Mouse (Mus musculus) liver, adult (tissue): ENCODE measurements at regions not wholly inside any gene's neighbourhood (a gene's known extent, or its start where the extent isn't known, plus 50 kb on each side); places are given as distances from the start of the nearest gene placed in this dataset.

Experiments
- GATA4 ChIP-seq: IDR thresholded peaks from 2 replicates; pipeline ENCODE4 v1.6.1; 2014; ENCODE audit warnings: mild to moderate bottlenecking, low read length; ENCODE audit not compliant: insufficient replicate concordance

- TF ChIP-seq GATA4, result no peak
Observed at GRCm38 (mm10) chr13:28432017-28432416, 174.7 kb downstream of the Gm11361 start.

GRCm38 (mm10) chr13:28426085-28426484 lies 168.8 kb downstream of the Gm11361 start:
- no peak for TF ChIP-seq GATA4

DNA sequence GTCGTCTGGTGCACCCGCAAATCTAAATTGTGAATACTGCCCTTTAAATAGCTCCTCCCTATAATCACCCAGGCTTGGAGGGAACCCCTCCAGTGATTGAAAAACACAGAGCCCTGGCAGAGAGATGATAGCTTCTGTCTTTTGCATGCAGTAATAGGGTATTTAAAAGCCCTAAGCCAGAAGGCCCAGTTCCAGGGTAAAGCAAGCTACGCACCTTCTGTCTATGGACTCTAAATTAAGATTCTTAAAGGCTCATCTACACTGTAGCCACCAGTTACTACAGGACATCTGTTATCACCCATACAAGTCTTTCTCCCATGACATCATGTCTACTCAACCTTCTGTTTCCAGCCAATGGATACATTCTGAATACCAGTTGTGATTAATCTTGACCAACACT lies 167.8 kb downstream of the Gm11361 start:
- TF ChIP-seq GATA4, result no peak

- no peak for TF ChIP-seq GATA4
Observed at GRCm38 (mm10) chr13:28424446-28425059, 167.2 kb downstream of the Gm11361 start.

DNA sequence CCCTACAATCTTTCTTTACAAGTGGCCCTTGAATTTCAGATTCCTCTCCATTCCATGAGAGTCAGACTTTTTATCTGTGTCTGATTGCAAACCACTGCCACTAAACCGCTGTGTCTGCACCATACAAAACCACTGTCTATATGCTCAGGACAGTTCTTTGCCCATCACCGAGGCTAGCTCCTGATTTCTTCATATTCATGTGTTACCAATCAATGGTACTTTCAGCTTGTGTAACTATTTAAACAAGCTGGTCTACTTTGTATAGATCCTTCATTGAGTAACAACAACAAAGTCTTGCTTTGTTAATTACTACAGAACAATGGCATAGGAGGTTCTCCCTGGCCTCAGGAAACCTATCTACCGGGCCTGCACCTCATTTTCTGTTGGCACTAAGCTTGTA lies 164.0 kb downstream of the Gm11361 start:
- TF ChIP-seq GATA4, result no peak

DNA sequence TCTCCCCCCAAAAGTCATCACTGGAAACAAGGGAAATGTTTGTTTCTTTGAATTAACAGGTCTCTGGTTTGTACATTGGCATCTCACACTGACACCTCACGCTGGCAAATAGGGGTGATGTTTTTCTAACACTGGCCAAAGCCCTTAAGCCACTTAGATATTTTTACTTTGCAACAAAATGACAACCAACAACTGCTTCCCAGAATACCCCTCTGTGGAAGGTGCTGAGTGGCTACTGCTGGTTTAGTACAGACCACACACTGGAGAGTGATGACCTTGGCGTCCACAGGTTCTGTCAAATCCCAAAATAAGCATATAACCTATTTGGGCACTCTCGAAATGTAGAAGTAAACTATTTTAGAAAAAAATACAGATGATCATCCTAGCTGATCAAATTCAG lies 163.3 kb downstream of the Gm11361 start:
- TF ChIP-seq GATA4, result no peak

- no peak for TF ChIP-seq GATA4
Observed at GRCm38 (mm10) chr13:28419950-28420381, 162.6 kb downstream of the Gm11361 start.

GRCm38 (mm10) chr13:28418936-28419681 lies 161.8 kb downstream of the Gm11361 start:
- no peak for TF ChIP-seq GATA4

GRCm38 (mm10) chr13:28417929-28418881 lies 160.9 kb downstream of the Gm11361 start:
- TF ChIP-seq GATA4, result no peak

DNA sequence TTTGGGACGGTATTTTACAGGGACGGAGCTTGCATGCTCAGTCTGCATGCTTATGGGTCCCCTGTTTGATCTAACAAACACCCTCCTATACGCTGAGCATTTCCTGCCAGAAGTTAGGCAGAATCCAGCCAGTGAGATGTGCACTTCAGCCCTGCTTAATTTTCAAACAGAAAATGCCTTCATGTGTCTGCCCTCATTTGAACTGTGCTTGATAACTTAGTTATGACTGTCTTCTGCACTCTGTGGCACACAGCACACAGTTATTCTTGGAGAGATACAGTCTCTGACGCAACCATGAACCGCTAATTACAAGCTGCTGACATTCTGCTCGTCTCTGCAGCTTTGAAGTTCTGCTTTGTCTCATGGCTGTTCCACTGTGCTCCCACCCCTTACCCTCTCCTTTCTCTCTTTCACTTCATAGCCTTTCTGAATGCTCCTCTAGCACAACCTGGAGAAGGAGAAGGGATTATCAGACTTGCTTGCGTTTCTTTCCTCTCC lies 160.2 kb downstream of the Gm11361 start:
- no peak for TF ChIP-seq GATA4

GRCm38 (mm10) chr13:28416887-28417286 lies 159.6 kb downstream of the Gm11361 start:
- TF ChIP-seq GATA4, result no peak

DNA sequence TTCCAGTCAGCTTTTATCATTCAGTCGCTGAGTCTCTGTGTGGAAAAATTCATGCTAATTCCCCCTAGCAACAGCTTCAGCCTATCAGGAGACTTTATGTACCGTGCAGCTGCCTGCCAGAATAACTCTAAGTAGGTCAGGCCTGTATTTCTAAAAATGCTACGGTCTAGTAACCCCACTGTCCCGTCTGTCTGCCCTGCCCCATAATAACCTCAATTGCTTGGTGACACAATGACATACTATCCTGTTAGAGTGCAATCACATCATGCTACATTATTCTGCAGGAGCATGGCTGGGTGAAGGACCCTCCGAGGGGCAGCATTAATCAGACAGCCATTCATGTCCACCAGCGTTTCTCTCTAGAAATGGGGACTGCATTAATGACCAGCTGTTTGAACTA lies 158.9 kb downstream of the Gm11361 start:
- no peak for TF ChIP-seq GATA4

GRCm38 (mm10) chr13:28415769-28416168 lies 158.4 kb downstream of the Gm11361 start:
- no peak for TF ChIP-seq GATA4

GRCm38 (mm10) chr13:28410324-28410723 lies 153.0 kb downstream of the Gm11361 start:
- TF ChIP-seq GATA4, result no peak

- TF ChIP-seq GATA4, result no peak
Observed at GRCm38 (mm10) chr13:28409609-28409902, 152.2 kb downstream of the Gm11361 start.

DNA sequence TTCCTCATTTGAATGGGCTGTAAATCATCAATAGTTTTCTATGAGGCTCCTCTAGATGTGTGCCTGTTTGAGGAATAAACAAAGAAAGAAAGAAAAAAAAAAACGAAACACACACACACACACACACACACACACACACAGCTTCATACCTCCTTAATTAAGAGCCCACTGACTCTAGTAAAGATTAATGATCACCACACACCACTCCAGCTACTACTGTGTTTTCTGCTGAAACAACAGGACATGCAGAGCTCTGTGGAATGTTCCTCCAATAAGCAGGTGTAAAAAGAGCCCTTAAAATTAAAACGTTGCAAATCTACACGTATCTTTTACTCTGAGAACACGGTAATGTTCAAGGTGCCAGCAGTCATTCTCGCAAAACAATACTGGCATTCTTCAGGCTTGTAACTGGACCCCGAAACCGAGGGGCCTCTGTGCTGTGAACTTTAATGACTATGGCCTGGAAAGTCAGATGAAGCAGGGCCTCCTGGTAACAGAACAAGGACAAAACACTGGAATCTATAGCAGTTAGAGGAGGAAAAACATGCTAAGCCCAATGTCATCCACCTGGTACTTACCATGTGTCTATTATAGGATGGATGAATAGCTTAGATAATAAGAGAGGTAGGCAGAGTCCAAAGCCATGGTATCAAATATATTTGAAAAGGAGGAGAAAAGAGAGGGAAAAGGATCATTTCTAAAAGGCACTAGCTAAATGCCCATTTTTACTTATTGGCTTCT lies 151.7 kb downstream of the Gm11361 start:
- no peak for TF ChIP-seq GATA4

DNA sequence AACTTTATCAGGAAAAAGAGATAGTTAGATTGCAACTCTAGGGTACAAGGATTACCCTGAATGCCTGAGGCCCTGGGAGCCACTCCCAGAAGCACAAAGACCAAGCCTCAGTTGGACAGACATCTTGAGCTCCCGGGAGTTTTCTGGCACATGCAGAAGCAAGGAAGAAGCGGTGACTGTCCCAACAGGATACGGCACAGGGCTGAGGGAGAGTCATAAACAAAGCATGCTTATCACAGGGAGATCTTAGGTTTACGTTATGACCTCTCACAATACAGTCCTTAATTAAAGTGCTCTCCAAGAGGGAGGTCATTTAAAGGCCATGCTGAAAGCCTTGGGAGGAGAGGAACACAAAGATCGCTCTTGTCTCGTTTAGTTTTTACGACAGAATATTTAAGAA lies 143.1 kb downstream of the Gm11361 start:
- TF ChIP-seq GATA4, result no peak
